Mouse (Mus musculus): ENCODE measurements at regions not wholly inside any gene's neighbourhood (a gene's known extent, or its start where the extent isn't known, plus 50 kb on each side); places are given as distances from the start of the nearest gene placed in this dataset.
A peak's percentile ranks its signal among the peaks of the same experiment; 100 is the strongest.

DNA sequence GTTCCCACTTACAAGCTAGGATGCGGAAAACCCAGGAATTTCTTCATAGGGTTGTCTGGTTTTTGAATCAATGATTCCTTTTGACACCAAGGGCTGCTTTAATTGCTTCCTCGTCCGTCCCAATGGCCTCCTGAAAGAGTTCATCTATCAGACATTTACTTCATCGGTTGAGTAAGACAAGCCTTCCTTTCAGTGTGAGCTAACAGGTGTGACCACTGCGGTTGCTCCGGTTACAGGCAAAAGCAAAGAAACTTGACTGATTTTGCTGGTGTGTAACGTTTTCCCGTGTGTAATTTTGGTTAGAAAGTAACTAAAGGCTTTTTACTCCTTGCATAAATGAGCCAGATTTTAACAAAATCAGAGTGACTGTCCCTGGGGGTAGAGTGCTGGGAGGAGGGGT lies 99.6 kb upstream of the Rnaseh2b start:
- DNase-seq (ENCODE audit: low spot score) = no peak
- no peaks in the 10 kb centered on the region for H3K36me3 ChIP-seq (ENCODE audit: control insufficient read depth, insufficient read depth, low read length)
- H3K9ac ChIP-seq (ENCODE audit: low read depth, low read length) = no peak overlapping the region
- no peak for ATAC-seq (ENCODE audit: low FRiP score)
- no peaks in the 10 kb centered on the region for H3K9me3 ChIP-seq (ENCODE audit: control insufficient read depth, low read length)
- 50% methylated on average over 8 of the region's 8 CpGs for WGBS
- H3K4me2 ChIP-seq (replicated peaks; ENCODE audit: low read depth, low read length) = no peak overlapping the region
- no peak overlapping the region for H3K27ac ChIP-seq (ENCODE audit: low read depth, low read length)
- no peak overlapping the region for H3K4me3 ChIP-seq (ENCODE audit: low read depth, low read length)
- H3K4me1 ChIP-seq (replicated peaks; ENCODE audit: control insufficient read depth, insufficient read depth, low read length) = 0 out of 2 replicates have a peak, but pooled peaks cover 2% of the 10 kb centered on the region
- no peaks in the 10 kb centered on the region for H3K27me3 ChIP-seq (ENCODE audit: control insufficient read depth, insufficient read depth, low read length)

DNA sequence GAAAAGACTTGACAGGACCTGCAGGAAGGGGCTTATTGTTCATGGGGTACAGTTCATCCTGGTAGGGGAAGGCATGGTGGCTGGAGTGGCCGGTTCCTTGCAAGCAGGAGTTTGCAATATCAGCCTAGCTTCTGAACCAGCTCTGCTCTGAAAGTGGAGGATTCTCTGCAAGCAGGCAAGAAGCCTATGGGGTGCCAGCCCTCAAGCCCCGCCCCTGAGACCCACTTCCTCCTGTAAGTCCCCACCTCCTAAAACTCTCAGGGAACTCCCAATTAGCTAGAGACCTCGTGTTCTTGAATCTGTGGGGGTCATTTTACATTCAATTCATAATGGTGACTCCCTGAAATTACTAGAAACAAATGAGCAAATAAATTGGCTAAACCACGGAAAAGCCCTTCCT lies 99.0 kb upstream of the Rnaseh2b start:
- no peak for ATAC-seq (ENCODE audit: low FRiP score)
- Histone ChIP-seq H3K36me3 (ENCODE audit: control insufficient read depth, insufficient read depth, low read length) (no peaks in the 10 kb centered on the region), H3K27me3 (ENCODE audit: control insufficient read depth, insufficient read depth, low read length) (no peaks in the 10 kb centered on the region), H3K9ac (ENCODE audit: low read depth, low read length) (no peak overlapping the region), H3K9me3 (ENCODE audit: control insufficient read depth, low read length) (no peaks in the 10 kb centered on the region), H3K4me1 (replicated peaks; ENCODE audit: control insufficient read depth, insufficient read depth, low read length) (0 out of 2 replicates have a peak, but pooled peaks cover 2% of the 10 kb centered on the region), H3K27ac (ENCODE audit: low read depth, low read length) (no peak overlapping the region), H3K4me2 (replicated peaks; ENCODE audit: low read depth, low read length) (no peak overlapping the region), H3K4me3 (ENCODE audit: low read depth, low read length) (no peak overlapping the region)
- DNase-seq (ENCODE audit: low spot score) = no peak
- 50% methylated on average over 4 of the region's 4 CpGs for WGBS

- WGBS = 79% methylated on average over 4 of the region's 4 CpGs
- no peaks in the 10 kb centered on the region for H3K36me3 ChIP-seq (ENCODE audit: control insufficient read depth, insufficient read depth, low read length)
- H3K4me3 ChIP-seq (ENCODE audit: low read depth, low read length) = no peak overlapping the region
- 0 out of 2 replicates have a peak, but pooled peaks cover 2% of the 10 kb centered on the region for H3K4me1 ChIP-seq (replicated peaks; ENCODE audit: control insufficient read depth, insufficient read depth, low read length)
- no peak overlapping the region for H3K27ac ChIP-seq (ENCODE audit: low read depth, low read length)
- no peak for DNase-seq (ENCODE audit: low spot score)
- no peaks in the 10 kb centered on the region for H3K9me3 ChIP-seq (ENCODE audit: control insufficient read depth, low read length)
- no peak overlapping the region for H3K9ac ChIP-seq (ENCODE audit: low read depth, low read length)
- no peak for ATAC-seq (ENCODE audit: low FRiP score)
- H3K4me2 ChIP-seq (replicated peaks; ENCODE audit: low read depth, low read length) = no peak overlapping the region
- no peaks in the 10 kb centered on the region for H3K27me3 ChIP-seq (ENCODE audit: control insufficient read depth, insufficient read depth, low read length)
Measured at GRCm38 (mm10) chr14:62196776-62197175, 95.6 kb upstream of the Rnaseh2b start.

GRCm38 (mm10) chr14:62198476-62199190 lies 93.8 kb upstream of the Rnaseh2b start:
- Histone ChIP-seq H3K36me3 (ENCODE audit: control insufficient read depth, insufficient read depth, low read length) (no peaks in the 10 kb centered on the region), H3K9ac (ENCODE audit: low read depth, low read length) (no peak overlapping the region), H3K4me2 (replicated peaks; ENCODE audit: low read depth, low read length) (no peak overlapping the region), H3K27me3 (ENCODE audit: control insufficient read depth, insufficient read depth, low read length) (no peaks in the 10 kb centered on the region), H3K4me1 (replicated peaks; ENCODE audit: control insufficient read depth, insufficient read depth, low read length) (no peaks in the 10 kb centered on the region), H3K9me3 (ENCODE audit: control insufficient read depth, low read length) (no peaks in the 10 kb centered on the region), H3K27ac (ENCODE audit: low read depth, low read length) (no peak overlapping the region), H3K4me3 (ENCODE audit: low read depth, low read length) (no peak overlapping the region)
- no peak for ATAC-seq (ENCODE audit: low FRiP score)
- peak; percentile 31 for DNase-seq (ENCODE audit: low spot score)
- 46% methylated on average over 6 of the region's 6 CpGs for WGBS

DNA sequence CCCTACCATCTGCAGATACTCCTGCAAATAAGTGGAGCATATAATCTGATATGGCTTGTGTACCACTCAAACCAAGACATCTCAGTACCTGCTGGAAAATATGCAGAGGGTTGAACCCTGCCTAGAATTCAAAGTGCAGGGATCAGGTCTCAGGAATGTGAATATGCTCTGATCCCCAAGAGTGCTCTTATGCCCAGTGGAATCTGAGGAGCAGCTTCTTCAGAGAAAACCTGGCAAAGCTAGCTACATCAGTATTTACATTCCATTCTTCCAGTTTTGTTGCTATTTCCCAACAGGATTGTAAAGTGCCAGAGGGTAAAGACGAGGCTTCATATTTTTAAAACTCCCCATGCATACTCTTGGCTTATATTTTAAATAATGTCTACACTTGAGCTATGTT lies 77.3 kb upstream of the Rnaseh2b start:
- H3K27ac ChIP-seq (ENCODE audit: low read depth, low read length) = no peak overlapping the region
- no peak for DNase-seq (ENCODE audit: low spot score)
- H3K36me3 ChIP-seq (ENCODE audit: control insufficient read depth, insufficient read depth, low read length) = no peaks in the 10 kb centered on the region
- whole genome bisulfite sequencing = 73% methylated on average over 1 of the region's 1 CpGs
- no peaks in the 10 kb centered on the region for H3K9me3 ChIP-seq (ENCODE audit: control insufficient read depth, low read length)
- H3K4me3 ChIP-seq (ENCODE audit: low read depth, low read length) = no peak overlapping the region
- H3K9ac ChIP-seq (ENCODE audit: low read depth, low read length) = no peak overlapping the region
- ATAC-seq (ENCODE audit: low FRiP score) = no peak
- no peak overlapping the region for H3K4me2 ChIP-seq (replicated peaks; ENCODE audit: low read depth, low read length)
- no peaks in the 10 kb centered on the region for H3K27me3 ChIP-seq (ENCODE audit: control insufficient read depth, insufficient read depth, low read length)
- H3K4me1 ChIP-seq (replicated peaks; ENCODE audit: control insufficient read depth, insufficient read depth, low read length) = no peaks in the 10 kb centered on the region

DNA sequence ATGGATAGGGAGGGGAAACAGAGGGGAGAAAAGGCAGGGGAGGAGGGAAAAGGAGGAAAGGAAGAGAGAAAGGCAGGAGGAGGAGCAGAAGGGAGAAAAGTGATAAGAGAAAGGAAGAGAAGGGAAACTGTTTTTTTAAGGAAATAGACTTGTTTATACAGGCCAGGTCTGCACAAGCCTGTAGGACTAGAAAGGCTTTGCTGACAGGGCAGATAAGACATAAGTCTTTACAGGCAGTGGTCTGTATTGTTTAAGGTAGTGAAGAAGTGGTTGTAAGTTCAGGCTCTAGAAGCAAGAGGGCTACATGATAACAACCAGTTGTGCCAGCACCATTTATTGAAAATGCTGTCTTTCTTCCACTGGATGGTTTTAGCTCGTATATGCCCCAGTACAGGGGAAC lies 75.4 kb upstream of the Rnaseh2b start:
- Histone ChIP-seq H3K27me3 (ENCODE audit: control insufficient read depth, insufficient read depth, low read length) (no peaks in the 10 kb centered on the region), H3K4me1 (replicated peaks; ENCODE audit: control insufficient read depth, insufficient read depth, low read length) (no peaks in the 10 kb centered on the region), H3K27ac (ENCODE audit: low read depth, low read length) (no peak overlapping the region), H3K9me3 (ENCODE audit: control insufficient read depth, low read length) (no peaks in the 10 kb centered on the region), H3K9ac (ENCODE audit: low read depth, low read length) (no peak overlapping the region), H3K4me3 (ENCODE audit: low read depth, low read length) (no peak overlapping the region), H3K4me2 (replicated peaks; ENCODE audit: low read depth, low read length) (no peak overlapping the region), H3K36me3 (ENCODE audit: control insufficient read depth, insufficient read depth, low read length) (no peaks in the 10 kb centered on the region)
- 80% methylated on average over 1 of the region's 1 CpGs for WGBS
- no peak for ATAC-seq (ENCODE audit: low FRiP score)
- DNase-seq (ENCODE audit: low spot score) = no peak

- H3K4me2 ChIP-seq (replicated peaks; ENCODE audit: low read depth, low read length) = no peak overlapping the region
- no peak overlapping the region for H3K9ac ChIP-seq (ENCODE audit: low read depth, low read length)
- no peak overlapping the region for H3K4me3 ChIP-seq (ENCODE audit: low read depth, low read length)
- WGBS = 65% methylated on average over 2 of the region's 2 CpGs
- no peaks in the 10 kb centered on the region for H3K27me3 ChIP-seq (ENCODE audit: control insufficient read depth, insufficient read depth, low read length)
- H3K9me3 ChIP-seq (ENCODE audit: control insufficient read depth, low read length) = no peaks in the 10 kb centered on the region
- no peaks in the 10 kb centered on the region for H3K4me1 ChIP-seq (replicated peaks; ENCODE audit: control insufficient read depth, insufficient read depth, low read length)
- no peak for ATAC-seq (ENCODE audit: low FRiP score)
- no peak overlapping the region for H3K27ac ChIP-seq (ENCODE audit: low read depth, low read length)
- no peak for DNase-seq (ENCODE audit: low spot score)
- no peaks in the 10 kb centered on the region for H3K36me3 ChIP-seq (ENCODE audit: control insufficient read depth, insufficient read depth, low read length)
Measured at GRCm38 (mm10) chr14:62217971-62218370, 74.4 kb upstream of the Rnaseh2b start.

GRCm38 (mm10) chr14:62218716-62219115 lies 73.7 kb upstream of the Rnaseh2b start:
- WGBS = 51% methylated on average over 2 of the region's 2 CpGs
- Histone ChIP-seq H3K9ac (ENCODE audit: low read depth, low read length) (no peak overlapping the region), H3K4me3 (ENCODE audit: low read depth, low read length) (no peak overlapping the region), H3K9me3 (ENCODE audit: control insufficient read depth, low read length) (no peaks in the 10 kb centered on the region), H3K4me2 (replicated peaks; ENCODE audit: low read depth, low read length) (no peak overlapping the region), H3K27ac (ENCODE audit: low read depth, low read length) (no peak overlapping the region), H3K27me3 (ENCODE audit: control insufficient read depth, insufficient read depth, low read length) (no peaks in the 10 kb centered on the region), H3K4me1 (replicated peaks; ENCODE audit: control insufficient read depth, insufficient read depth, low read length) (no peaks in the 10 kb centered on the region), H3K36me3 (ENCODE audit: control insufficient read depth, insufficient read depth, low read length) (no peaks in the 10 kb centered on the region)
- ATAC-seq (ENCODE audit: low FRiP score) (no peak), DNase-seq (ENCODE audit: low spot score) (no peak)

GRCm38 (mm10) chr14:62220770-62221169 lies 71.6 kb upstream of the Rnaseh2b start:
- no peaks in the 10 kb centered on the region for H3K9me3 ChIP-seq (ENCODE audit: control insufficient read depth, low read length)
- DNase-seq (ENCODE audit: low spot score) (no peak), ATAC-seq (ENCODE audit: low FRiP score) (no peak)
- no peaks in the 10 kb centered on the region for H3K27me3 ChIP-seq (ENCODE audit: control insufficient read depth, insufficient read depth, low read length)
- no peak overlapping the region for H3K9ac ChIP-seq (ENCODE audit: low read depth, low read length)
- H3K4me3 ChIP-seq (ENCODE audit: low read depth, low read length) = no peak overlapping the region
- H3K36me3 ChIP-seq (ENCODE audit: control insufficient read depth, insufficient read depth, low read length) = no peaks in the 10 kb centered on the region
- WGBS = 94% methylated on average over 4 of the region's 4 CpGs
- no peak overlapping the region for H3K4me2 ChIP-seq (replicated peaks; ENCODE audit: low read depth, low read length)
- no peak overlapping the region for H3K27ac ChIP-seq (ENCODE audit: low read depth, low read length)
- no peaks in the 10 kb centered on the region for H3K4me1 ChIP-seq (replicated peaks; ENCODE audit: control insufficient read depth, insufficient read depth, low read length)

Data from hindbrain, embryonic 11.5 days (tissue).